Mouse (Mus musculus) G1E-ER4 (cell line): ENCODE results near the gene Msantd2. TPM values are rescaled to one million over a fixed set of nuclear protein-coding genes. Genes with fewer than 3 reads are reported as not detected.

Experiments
- GATA1 ChIP-seq: IDR thresholded peaks from one replicate; pipeline ENCODE4 v1.8.0; 2012; ENCODE audit warnings: low read length, inconsistent platforms
- polyA plus RNA-seq: library from polyadenylated mRNA; stranded (reverse); fragments of >175 nt; gene quantifications from 2 replicates; pipeline ENCODE4 v1.2.3, GENCODE M21; 2012

Gene Msantd2
- polyA plus RNA-seq, 1 experiment: 23.7 TPM

- TF ChIP-seq GATA1: no peak
Observed at GRCm38 (mm10) chr9:37488041-37488440, 1.1 kb upstream of the Msantd2 start.

DNA sequence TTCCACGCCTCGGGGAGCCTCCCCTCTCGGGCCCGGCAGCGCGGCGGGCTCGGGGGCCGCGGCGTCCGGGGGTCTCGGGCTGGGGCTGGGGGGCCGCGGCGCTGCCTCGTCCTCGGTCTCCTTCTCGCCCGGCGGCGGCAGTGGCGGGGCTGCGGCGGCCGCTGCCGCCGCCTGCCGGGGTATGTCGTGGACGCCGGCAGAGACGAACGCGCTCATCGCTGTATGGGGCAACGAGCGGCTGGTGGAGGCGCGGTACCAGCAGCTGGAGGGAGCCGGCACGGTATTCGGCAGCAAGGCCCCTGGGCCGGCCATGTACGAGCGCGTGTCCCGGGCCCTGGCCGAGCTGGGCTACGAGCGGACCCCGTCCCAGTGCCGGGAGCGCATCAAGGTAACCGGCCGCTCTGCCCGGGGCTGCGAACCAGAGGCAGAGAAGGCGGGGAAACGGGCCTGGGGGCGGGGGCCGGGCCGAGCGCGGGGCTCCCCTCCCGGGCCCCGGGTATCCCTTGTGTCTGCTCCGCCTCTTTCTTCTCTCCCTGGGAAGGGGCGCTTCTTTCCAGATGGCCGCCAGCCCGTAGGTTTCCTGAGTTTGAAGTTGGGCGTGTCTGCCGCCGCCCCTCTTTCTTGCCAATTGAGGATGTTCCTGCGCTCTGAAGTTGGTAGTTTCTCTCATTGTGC, 464 bp downstream of the Msantd2 start:
- TF ChIP-seq GATA1: no peak

GRCm38 (mm10) chr9:37495761-37496160, 6.6 kb downstream of the Msantd2 start:
- no peak for TF ChIP-seq GATA1

GRCm38 (mm10) chr9:37496325-37496724, 7.2 kb downstream of the Msantd2 start:
- no peak for TF ChIP-seq GATA1

DNA sequence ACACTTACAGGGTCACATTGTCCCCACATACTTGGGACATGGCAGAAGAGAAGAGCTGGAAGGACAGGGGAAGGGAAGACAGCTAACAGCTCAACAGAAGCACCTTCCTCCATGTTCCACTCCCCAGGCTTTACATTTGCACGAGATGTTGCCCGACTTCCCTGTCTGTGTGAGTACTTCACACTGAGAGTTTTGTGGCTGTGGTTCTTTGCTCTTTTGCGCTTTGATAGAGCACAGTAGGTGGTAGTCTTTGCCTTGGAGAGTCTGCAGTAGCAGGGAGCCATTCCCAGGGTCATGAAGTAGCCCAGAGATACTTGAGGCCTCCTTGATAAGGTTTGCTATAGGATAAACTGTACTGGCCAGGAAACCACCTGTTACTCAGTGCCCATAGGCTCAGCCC, 11.1 kb downstream of the Msantd2 start:
- no peak for TF ChIP-seq GATA1

DNA sequence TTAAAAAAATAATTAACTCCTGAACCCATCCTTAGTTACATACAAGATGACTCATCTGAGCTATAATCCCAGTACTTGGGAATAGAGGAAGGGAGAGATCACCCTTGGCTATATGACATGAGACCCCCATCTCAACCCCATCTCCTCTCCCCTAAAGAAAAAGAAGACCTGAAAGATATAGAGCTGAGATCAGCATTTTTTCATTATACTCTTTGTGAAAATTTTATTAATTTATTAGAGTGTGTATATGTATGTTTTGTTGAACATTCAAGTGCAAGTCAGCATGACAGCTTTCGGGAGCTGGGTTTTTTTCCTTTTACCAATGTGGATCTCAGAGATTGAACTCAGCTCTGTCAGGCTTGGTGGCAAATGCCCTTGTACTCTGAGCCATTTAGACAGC, 12.1 kb downstream of the Msantd2 start:
- TF ChIP-seq GATA1: no peak

GRCm38 (mm10) chr9:37504348-37504747, 15.2 kb downstream of the Msantd2 start:
- TF ChIP-seq GATA1: no peak

- TF ChIP-seq GATA1: no peak
Observed at GRCm38 (mm10) chr9:37506023-37506422, 16.9 kb downstream of the Msantd2 start.

DNA sequence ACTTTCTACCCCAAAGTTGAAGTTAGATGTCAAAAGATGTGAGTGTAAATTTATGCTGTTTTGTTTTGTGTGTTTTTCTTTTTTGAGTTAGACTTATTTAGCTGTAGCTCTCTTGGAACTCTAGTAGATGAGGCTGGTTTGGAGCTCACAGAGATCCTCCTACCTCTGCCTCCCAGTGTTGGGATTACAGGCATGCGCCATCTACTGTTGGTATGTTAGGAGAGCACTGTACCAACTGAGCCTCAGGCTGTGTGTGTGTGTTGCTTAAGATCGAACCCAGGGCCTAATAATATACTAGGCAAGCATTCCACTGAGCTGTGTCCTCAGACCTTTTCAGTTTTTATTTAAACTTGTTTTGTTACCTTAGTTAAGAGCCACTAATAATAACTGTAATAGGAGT, 23.0 kb downstream of the Msantd2 start:
- no peak for TF ChIP-seq GATA1

DNA sequence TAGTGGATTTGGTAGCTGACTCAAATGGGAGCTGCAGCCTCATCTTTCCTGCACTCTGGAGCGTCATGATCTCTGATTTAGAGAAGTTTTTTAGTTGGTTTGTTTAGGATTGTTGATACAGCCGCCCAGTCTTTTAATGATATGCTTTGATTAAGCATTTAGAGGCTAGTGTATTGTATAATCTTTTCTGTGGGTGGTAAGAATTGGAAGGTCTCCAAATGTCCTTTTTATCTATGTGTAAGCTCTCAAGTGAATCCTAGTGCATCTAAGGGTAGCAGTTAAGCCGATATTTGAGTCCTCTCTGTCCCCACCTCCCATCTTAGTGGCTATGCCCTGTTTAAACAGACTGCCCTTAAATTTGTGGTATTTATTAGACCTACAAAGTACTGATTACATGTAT, 25.3 kb downstream of the Msantd2 start:
- no peak for TF ChIP-seq GATA1

- TF ChIP-seq GATA1: peak; percentile 98
Observed at GRCm38 (mm10) chr9:37517467-37517866, 28.3 kb downstream of the Msantd2 start.

DNA sequence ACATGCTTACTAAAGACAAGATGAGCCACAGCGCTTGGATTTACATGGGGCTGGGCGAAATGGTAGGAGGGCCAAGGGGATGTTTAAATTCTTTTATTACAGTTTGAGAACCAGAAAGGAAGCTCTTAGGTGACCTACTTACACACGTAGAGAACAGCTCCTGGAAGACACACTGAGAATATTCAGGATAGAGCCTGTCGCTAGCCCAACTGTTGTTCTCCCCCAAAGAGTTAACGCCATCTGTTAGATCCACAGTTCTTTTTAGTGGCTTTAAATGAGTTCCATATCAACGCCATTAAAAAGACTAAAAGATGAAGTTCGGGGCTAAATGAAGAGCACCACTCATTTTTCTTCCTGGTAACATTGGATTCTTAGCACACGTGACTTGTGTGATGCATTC, 29.9 kb downstream of the Msantd2 start:
- no peak for TF ChIP-seq GATA1

- no peak for TF ChIP-seq GATA1
Observed at GRCm38 (mm10) chr9:37519995-37520394, 30.9 kb downstream of the Msantd2 start.

DNA sequence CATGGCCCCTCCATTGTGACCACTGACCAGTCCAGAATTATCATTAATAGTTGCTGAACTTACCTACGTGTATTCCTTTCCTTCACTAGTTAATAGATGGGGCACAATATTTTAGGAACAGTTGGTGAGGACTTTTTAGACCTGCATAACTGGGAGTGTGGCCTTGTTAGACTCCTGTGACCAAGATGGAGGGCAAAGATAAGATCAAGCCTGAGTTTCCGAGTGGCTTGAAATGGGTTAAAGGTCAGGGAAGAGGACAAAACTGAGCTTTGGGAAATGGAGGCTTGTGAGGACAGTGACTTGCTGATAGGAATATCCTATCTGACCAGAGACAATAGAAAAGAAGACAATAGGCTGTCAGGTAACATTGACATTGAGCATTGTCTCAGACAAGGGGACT, 36.3 kb downstream of the Msantd2 start:
- TF ChIP-seq GATA1: no peak

DNA sequence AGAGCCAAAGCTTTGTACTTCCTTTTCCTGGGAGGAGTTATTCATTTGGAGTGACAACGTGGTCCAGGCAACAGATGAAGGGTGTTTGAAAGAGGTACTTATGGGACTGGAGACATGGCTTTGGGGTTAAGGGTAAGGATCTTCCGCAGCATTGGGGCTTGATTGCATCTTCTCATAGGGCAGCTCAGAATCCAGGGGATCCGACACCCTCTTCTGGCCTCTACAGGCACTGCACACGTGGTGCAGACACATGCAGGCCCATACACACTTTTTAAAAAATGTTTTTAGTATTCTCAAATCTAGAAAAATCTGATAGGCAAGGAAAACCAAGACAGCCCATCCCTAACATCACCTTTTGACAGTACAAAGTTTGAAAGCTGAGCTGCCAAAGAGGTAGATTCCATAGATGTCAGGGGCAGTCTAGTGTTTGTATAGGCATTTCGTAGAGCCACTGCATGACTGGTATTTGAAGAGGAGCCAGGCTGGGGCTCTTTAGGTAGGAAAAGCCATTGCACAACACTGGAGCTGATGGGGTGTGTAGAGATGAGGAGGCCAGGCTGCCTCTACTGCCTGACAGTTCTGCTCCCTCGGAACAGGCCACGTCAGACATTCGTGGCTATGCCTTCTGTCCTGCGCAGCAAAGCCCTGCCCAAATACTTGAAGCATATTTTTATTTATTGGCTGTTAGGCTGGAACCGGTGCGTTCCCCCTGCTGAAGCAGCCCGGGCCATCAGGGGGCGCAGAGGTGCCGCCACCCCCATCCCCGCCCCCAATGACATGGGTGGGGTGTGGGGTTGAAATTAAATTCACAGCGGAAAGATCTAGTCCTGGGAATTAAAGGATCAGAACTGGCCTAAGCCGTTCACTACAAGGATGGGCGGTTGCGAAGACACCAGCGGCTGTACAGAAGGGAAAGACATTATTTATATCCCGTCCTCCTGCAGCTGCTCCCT, 37.6 kb downstream of the Msantd2 start:
- TF ChIP-seq GATA1: no peak

GRCm38 (mm10) chr9:37527396-37528224, 38.5 kb downstream of the Msantd2 start, which contains the start of gene Esam:
Gene Esam (plus strand): TSS chr9:37528078.
- no peak for TF ChIP-seq GATA1
